Mouse (Mus musculus): ENCODE results near the gene Tnpo2.

Gene Tnpo2

GRCm38 (mm10) chr8:85036718-85037365 lies at the start of gene Tnpo2:
Gene Tnpo2 (plus strand): TSS chr8:85036915.
- peak; percentile 98 for DNase-seq (ENCODE audit: inconsistent ontology term)

- no peak for DNase-seq (ENCODE audit: inconsistent ontology term)
These were observed 49.3 kb upstream of the Tnpo2 start for GRCm38 (mm10) chr8:84987388-84987787.

- no peak for DNase-seq (ENCODE audit: inconsistent ontology term)
These were observed 48.8 kb upstream of the Tnpo2 start for GRCm38 (mm10) chr8:84987903-84988302.

- peak; percentile 64 for DNase-seq (ENCODE audit: inconsistent ontology term)
These were observed 47.4 kb upstream of the Tnpo2 start for GRCm38 (mm10) chr8:84989311-84989731.

- peak; percentile 97 for DNase-seq (ENCODE audit: inconsistent ontology term)
These were observed 46.9 kb upstream of the Tnpo2 start for GRCm38 (mm10) chr8:84989810-84990209.

GRCm38 (mm10) chr8:84990349-84990748 lies 46.4 kb upstream of the Tnpo2 start, which contains the start of gene Hook2:
Gene Hook2 (plus strand): TSS chr8:84990603.
- DNase-seq (ENCODE audit: inconsistent ontology term), result peak; percentile 97

DNA sequence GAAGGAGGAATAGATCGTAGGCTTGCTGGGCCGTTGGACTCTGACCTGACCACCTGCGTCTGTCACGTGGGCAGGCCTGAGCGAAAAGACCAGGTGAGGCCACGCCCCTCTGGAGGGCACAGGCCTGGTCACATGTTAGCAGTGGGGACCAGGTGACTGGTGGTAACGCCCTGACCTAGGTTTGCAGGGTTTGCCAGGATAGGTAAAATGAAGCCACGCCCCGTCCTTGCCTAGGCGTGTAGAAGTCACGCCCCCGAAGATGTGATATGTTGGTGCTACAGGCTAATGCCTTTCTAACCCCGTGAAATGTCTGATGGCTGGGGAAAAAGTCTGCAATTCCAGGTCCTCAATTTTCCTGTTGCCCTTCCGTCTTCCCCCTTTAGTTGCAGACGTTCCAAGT lies 45.9 kb upstream of the Tnpo2 start:
- no peak for DNase-seq (ENCODE audit: inconsistent ontology term)

GRCm38 (mm10) chr8:84994375-84994774 lies 42.3 kb upstream of the Tnpo2 start:
- DNase-seq (ENCODE audit: inconsistent ontology term), result no peak

GRCm38 (mm10) chr8:84995680-84996079 lies 41.0 kb upstream of the Tnpo2 start:
- DNase-seq (ENCODE audit: inconsistent ontology term), result no peak

DNA sequence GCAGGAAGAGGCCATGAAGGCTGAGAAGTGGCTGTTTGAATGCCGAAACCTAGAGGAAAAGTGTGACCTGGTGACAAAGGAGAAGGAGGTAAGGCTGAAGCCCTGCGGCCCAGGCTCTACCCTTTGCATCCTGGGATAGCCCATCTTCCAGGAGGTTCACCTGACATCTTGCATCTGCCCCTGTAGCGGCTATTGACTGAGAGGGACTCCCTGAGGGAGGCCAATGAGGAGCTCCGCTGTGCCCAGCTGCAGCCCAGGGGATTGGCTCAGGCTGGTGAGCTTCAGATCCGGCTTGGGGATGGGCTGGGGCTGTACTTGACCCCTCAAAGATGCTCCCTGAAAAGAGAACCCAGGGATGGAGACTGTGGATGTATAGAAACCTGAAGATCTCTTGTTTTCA lies 39.7 kb upstream of the Tnpo2 start:
- DNase-seq (ENCODE audit: inconsistent ontology term), result no peak

DNA sequence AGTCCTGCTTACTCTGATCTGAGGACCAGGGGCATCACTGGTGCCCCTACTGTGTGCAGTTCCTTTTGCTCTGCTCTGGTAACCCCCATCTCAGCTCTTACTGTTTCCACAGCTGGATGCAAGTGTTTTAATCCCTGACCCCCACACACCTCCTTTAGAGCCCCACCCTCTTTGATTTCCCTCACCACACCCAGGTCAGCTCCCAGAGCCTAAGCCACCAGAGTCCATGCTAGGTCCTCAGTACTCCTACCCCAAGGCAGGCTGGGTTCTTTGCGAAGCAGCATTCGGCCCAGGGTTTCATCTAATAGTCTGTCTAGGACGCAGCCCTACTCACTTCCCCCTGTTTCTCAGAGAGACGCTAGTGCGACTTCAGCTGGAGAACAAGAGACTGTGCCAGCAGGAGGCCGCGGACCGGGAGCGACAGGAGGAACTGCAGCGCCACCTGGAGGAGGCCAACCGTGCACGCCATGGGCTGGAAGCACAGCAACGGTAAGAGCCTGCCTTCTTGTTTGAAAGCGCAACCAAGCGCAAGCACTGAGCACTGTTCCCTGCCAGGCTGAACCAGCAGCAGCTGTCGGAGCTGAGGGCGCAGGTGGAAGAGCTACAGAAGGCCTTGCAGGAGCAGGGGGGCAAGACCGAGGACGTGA lies 38.9 kb upstream of the Tnpo2 start:
- peak; percentile 90 for DNase-seq (ENCODE audit: inconsistent ontology term)

DNA sequence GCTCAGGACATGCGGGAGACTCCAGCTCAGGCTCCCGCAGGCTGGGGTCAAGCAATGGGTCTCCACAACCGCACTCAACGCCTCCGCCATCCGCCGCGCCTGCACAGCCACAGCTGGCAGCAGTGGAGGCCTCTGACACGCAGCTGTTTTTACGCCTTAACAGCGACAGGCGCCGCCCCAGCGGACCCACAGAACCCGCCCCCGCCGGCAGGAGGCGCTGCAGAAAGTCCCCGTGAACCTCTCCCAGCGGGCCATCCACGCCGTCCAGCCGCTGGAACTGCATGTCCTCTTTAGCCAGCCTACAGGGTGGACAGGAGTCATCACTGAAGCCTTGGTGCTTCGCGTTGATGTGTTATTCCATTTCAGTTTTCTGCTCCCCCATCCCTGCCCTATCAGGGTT lies 29.0 kb upstream of the Tnpo2 start:
- DNase-seq (ENCODE audit: inconsistent ontology term), result no peak

DNA sequence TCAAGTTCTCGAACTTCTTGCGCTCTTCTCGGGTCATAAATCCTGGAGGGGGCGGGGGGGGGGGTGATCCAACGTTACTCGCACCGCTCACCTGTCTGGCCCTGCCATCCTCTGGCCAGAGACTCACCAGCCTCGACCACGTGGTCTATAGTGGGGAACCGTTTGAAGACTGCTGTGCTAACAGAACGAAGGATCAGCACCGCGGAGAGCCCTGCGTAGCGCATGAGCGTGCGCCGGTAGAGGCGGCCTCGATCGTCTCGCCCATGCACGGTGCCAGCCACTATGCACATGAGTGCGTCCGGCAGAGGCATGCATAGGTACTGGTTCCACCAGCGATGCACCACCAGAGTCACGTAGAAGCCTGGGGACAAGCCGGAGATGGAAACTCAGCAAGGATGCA lies 25.5 kb upstream of the Tnpo2 start:
- DNase-seq (ENCODE audit: inconsistent ontology term), result no peak

DNA sequence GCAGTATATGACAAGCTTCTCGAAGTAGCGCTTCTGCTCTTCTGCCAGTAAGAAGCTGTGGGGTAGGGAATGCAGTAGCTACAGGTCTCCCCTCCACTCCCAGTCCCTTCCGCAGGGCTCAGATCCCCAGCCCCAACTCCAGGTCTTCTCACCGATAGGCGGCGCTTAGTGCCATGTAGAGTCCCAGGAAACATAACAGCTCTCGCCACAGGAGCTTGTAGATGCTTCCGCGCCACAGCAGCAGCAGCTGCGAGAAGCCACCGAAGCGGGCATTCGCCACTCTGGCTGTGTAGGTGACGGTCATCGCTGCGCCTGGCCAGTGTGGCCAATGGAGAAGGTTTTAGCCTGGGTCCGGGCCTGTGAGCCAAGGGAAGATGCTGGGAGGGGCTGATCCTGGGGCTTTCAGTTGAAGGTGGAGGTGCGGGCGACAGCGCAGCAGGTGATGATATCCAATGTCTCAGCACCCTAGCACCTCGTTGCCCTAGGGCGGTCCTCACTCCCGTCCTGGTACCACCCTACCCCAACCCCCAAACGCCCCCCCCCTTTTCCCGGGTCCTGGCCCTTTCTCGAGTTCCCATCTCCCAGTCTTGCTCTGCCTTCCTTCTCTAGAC lies 23.4 kb upstream of the Tnpo2 start:
- DNase-seq (ENCODE audit: inconsistent ontology term), result peak; percentile 66

DNA sequence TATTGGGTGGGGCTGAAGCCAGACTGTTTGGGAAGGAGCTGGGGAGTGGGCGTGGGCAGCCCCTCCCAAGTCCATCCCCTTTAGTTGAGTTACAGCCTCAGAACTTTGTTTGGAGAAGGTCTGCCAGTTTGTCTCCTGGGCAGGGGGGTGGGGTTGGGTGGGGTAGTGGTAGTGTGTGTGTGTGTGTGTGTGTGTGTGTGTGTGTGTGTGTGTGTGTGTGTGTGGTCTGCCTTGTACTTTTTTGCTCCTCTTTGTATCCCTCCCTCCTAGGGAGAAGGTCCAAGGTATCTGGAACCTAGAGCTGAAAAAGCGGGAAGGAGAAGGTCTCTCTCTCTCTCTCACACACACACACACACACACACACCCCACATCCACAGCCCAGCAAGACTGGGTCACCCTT lies 22.3 kb upstream of the Tnpo2 start, which contains the start of gene Best2:
Gene Best2 (minus strand): TSS at position 101 of the 400 bp plus-strand sequence.
- DNase-seq (ENCODE audit: inconsistent ontology term), result no peak

GRCm38 (mm10) chr8:85016724-85017123 lies 20.0 kb upstream of the Tnpo2 start:
- DNase-seq (ENCODE audit: inconsistent ontology term), result peak; percentile 2

GRCm38 (mm10) chr8:85017209-85017608 lies 19.5 kb upstream of the Tnpo2 start:
- DNase-seq (ENCODE audit: inconsistent ontology term), result no peak

DNA sequence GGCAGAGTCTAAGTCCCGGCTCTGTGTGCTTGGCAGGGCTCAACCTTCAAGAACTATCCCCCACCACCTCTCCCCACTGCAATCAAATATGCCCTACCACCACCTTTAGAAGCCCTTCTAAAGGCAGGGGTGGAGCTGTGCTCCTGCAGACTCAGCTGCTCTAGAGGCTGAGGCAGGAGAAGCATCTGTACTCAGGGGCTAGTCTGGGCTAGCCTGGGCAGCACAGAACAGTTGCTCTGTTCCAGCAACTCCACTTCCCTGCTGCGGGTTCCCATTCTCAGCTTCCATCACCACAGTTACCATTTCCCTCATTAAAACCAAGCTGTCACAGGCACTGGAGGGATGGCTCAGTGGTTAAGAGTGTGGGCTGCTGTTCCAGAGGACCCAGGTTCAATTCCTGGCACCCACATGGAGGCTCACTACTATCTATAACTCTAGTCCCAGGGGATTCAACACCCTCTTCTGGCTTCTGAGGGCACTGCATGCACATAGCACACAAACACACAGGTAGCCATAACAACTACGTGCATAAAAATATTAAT lies 15.1 kb upstream of the Tnpo2 start:
- no peak for DNase-seq (ENCODE audit: inconsistent ontology term)

GRCm38 (mm10) chr8:85023846-85024245 lies 12.9 kb upstream of the Tnpo2 start:
- DNase-seq (ENCODE audit: inconsistent ontology term), result no peak

DNA sequence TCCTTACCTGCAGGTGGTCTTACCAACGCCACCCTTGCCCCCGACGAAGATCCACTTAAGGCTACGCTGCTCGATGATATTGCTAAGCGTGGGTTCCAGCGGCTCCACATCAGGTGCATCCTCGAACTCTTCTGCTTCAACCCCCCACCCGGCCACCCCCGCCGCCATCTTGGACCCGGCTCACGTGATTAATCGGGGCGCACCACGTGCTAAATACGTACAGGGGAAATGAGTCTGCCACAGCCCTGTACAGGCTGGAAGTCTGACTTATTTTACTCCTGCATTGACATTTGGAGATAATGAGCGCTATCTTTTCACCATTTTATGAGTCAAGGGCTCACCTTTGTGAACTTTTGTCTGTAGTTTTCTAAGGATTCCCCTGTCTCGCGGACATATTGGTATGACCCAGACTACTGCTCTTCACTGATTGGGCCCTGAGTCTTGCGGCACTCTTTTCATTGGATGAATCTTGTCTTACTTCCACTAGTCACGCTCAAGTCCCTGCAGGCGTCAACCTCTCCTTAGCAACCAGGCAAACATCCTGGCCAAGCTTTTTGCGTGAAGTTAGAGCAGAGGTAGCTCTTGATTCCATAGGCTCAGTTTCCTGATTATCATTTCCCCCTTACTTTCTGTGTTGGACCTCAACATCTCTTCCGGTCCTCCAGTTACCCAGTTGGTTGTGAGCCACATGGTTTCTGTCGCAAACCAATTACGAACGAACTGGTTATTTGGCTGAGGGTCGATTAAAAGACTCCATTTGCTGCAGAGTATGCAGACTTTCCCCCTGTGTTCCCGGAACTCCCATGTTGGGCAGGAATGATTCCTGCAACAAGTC lies 11.4 kb upstream of the Tnpo2 start, which contains the start of gene Asna1:
Gene Asna1 (minus strand): TSS at position 184 of the 835 bp plus-strand sequence.
- DNase-seq (ENCODE audit: inconsistent ontology term), result peak; percentile 89

GRCm38 (mm10) chr8:85026670-85027515 lies 9.8 kb upstream of the Tnpo2 start, which contains the start of gene Trir:
Gene Trir (plus strand): TSS chr8:85026823.
- peak; percentile 95 for DNase-seq (ENCODE audit: inconsistent ontology term)
